Mouse (Mus musculus) adrenal gland, postnatal 10 days (tissue): ENCODE measurements around the gene D5Ertd579e. TPM values are rescaled to one million over a fixed set of nuclear protein-coding genes. Genes with fewer than 3 reads are reported as not detected.

Source experiments
- DNase-seq: peaks from one replicate; pipeline ENCODE4 v3.0.0; 2021; ENCODE audit warnings: mixed read lengths
- long read RNA-seq, 2 experiments: library from polyadenylated mRNA; stranded (forward); transcript quantifications; one replicate each; pipeline ENCODE4 v2.0.0; 2021
- total RNA-seq, 2 experiments: library from RNA; stranded (reverse); gene quantifications; 2 replicates each; pipeline ENCODE4 v1.2.3; 2021

Gene D5Ertd579e
- 10 to 100 TPM; 49.6 to 64.1 TPM for total RNA-seq
- long read RNA-seq, experiment 1, full-length matches to known transcripts: 3 of 30 reads
- long read RNA-seq, experiment 1, partial matches to known transcripts: 7 of 30 reads
- long read RNA-seq, experiment 1, other reads (novel, unspliced or antisense): 20 of 30 reads
- long read RNA-seq, experiment 2, full-length matches to known transcripts: 2 of 13 reads
- long read RNA-seq, experiment 2, partial matches to known transcripts: 0 of 13 reads
- long read RNA-seq, experiment 2, other reads (novel, unspliced or antisense): 11 of 13 reads

- peak; percentile 96 for DNase-seq
Observed at GRCm38 (mm10) chr5:36695461-36696231, at the start of gene D5Ertd579e. TSS of gene D5Ertd579e (minus strand) at chr5:36696024.

DNA sequence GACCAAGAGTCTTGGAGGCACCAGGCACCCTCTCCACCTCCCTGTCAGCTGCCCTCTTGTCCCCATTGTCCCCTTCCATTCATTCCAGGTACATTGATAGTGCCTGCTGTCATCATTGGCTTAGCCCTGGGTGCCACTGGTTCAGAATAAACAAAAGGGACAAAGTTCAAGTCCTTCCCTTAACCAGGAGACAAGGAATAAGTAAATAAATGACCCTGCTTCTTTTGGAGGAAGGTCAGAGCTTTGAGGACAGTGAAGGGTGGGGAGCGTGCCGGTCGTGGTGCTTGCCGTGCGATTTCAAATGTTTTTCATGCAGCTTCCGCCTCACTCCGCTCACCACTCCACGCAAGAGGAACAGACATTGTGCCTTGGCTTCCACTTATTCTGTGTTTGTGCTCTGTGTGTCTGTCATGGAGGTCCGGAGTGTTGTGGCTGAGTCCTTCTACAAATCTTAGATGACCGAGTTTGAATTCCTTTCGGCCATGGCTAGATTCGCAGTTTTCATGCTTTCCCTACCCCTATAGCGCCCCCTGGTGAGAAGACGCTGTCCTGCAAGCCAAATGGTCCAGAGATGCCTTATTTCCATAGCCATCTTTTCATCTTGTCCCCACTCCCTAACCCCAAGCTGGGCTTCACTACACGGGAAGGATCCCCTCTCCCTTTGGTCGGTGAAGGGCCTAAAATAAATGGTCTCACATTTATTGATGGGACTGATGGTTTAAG, 46.5 kb upstream of the D5Ertd579e start:
- peak; percentile 92 for DNase-seq

DNA sequence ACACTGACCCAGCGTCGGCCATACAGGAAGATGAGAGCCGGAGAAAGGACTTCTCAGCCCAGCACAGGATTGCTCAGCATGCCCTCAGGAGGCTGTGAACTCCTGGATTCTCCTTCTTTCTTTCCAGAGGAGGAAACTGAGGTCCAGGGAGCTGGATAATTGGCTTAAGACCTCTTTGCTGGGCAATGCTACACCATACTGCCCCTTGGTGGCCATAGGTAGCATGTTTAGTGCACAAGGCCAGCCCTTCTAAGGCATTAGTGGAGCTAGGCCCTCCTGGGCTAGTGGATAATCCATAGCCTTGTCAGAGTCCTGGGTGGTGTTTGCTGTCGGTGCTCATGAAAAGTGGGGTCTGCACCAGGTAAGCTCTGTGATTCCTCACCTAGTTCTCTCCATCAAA, 44.0 kb upstream of the D5Ertd579e start:
- DNase-seq: peak; percentile 58

DNA sequence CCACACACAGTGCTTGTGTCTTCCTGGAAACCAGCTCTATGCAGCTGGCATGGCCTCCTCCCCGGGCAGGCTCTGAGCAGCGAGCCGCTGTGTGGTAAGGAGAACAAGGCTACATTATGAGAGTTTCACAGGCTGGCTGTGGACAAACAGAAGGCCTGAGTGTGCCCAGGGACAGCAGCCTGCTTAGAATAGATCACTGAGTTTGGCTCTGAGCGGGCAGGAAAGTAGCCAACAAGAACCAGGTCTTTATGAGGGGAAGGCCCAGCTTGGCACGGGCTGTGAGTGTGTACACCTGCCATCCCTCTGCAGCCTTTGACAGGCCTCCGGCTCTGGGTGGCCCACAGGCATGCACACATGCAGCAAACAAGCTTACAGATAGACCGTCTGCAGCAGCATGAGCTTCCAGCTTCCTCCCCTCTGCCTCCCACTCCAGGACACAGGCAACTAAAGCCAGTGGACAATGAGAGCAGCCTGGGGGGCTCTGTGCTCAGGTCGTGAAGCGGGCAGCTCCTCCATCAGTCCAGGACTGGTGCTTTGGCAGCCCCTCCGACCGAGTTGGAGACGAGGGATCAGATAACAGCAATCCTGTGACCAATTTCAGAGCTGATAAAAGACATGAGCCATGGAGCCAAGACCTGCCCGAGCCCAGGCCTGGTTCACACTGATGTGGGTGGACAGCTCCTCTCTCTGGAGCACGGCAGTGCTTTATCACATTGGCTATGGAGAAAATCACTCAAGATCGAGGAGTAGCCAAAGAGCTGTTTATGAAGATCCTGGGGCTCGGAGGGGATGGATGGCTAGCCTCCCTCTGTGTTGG, 43.2 kb upstream of the D5Ertd579e start:
- DNase-seq: no peak

DNA sequence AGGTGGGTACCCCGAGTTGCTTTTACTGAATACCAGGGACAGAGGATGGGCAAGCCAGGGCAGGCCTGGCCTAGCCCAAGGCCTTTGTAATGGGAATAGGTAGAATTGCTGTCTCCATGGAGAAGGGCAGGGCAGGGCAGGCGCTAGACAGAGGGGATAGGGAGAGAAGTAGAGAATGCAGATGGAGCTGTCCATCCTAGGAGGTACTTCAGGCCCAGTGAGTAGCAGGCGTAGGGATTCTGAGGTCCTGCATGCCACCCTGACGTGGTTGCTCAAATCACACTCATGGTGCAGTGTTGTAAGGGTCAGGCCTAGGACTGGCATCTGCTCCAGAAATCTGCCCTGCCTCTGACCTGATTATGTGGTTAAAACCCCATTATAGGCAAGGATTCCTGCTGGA, 41.9 kb upstream of the D5Ertd579e start:
- no peak for DNase-seq

DNA sequence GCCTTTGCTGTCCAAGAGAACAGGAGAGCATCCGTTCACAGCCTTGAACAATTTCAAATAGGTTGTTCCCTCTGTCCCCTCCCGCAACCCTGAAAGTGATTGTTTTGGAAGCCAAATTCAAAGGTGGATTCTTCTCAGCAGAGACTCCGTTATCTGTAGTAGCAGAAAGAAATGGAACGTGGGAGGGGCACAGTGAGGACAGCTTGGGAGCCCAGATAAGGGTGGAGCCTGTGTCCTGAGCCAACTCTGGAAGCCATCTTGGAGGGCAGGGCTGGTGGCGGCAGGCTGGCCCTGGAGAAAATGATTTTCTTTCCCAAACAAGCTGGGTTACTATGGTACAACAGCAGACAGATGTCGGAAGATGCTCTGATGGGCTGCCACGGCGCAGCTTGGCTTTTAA, 40.2 kb upstream of the D5Ertd579e start:
- DNase-seq: no peak

DNA sequence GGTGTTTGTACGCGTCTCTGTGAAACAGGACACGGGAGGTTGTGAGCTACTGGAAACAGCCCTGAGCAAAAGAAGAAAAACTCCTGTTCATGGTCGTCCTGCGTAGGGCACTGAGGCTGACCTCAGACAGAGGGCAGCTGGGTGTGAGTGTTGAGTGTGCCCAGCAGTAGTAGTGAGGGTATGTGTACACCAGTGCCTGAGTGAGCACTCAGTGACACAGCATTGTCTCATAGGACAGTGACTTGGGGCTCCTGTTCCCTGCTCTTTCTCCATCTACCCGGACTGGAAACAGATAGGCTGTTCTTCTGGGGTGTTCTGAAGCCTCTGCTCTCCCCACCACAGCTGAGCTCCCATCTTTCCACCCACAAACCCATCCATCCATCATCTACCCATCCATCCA, 39.3 kb upstream of the D5Ertd579e start:
- DNase-seq: no peak

DNA sequence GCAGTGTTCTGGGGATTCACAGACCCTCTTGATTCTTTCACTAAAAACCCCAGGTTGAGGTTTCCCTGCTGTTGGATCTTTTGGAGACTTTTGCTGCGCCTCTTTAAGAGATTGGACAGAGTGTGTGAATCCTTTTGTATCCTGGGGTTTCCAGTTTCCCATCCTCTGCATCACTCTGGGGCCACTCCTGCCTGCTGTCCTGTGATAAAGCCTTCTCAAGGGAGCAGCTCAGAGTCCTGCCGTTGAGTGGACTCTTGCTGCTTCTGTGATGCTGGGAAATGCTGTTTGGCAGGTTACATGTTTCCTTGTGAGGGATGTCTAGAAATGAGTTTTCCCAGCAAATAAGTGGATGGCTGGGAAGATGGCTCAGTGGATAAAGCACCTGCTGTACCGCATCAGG, 37.6 kb upstream of the D5Ertd579e start:
- no peak for DNase-seq

DNA sequence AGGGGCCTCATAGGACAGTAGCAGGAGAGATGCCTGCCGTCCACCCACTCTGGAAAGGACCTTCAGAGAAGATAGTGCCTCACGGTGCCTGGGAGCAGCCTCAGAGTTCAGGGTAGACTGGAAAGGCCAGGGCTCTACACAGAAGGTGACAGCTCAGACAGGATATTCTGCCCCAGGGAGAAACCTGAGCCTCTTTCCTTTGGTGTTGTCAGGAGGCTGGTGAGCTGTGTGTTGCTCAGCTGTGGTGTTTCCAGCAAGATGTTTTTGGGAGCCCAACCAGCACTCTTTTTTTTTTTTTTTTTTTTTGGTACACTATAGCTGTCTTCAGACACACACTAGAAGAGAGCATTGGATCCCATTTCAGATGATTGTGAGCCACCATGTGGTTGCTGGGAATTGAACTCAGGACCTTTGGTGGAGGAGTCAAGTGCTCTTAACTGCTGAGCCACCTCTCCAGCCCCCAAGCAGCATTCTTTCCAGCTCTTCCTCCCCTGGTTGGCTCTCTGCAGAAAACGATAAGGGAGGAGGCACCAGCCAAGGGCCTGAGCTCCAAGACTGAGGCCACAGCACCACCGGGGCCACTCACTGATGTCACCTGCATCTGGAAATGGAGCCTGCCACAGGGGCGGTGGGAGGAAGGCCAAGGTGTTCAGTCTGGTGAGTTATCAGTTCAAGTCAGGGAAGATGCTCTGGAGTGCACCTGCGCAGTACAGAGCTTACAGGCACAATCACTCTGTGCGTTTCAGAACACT, 36.3 kb upstream of the D5Ertd579e start:
- no peak for DNase-seq

- DNase-seq: no peak
Observed at GRCm38 (mm10) chr5:36730689-36731088, 34.9 kb upstream of the D5Ertd579e start.

DNA sequence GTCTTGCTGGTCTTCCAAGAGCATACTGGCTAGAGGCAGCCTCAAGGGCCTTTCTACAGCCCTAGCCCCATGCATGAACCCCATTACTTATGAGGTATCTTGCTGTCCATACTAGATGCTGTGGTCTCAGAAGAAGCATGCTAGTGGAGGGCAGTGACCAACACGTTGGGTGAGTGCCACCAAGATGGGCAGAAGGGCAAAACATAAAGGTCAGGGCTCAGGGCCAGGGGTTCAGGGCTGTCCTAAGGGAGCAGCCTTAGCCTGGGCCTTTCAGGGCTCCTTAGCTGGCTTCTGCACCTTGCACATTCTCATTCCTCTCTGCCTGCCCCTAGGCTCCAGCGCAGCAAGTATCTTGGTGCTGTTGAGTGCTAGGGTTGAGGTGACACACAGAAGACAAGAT, 34.1 kb upstream of the D5Ertd579e start:
- DNase-seq: no peak

GRCm38 (mm10) chr5:36729086-36729473, 33.3 kb upstream of the D5Ertd579e start:
- no peak for DNase-seq

DNA sequence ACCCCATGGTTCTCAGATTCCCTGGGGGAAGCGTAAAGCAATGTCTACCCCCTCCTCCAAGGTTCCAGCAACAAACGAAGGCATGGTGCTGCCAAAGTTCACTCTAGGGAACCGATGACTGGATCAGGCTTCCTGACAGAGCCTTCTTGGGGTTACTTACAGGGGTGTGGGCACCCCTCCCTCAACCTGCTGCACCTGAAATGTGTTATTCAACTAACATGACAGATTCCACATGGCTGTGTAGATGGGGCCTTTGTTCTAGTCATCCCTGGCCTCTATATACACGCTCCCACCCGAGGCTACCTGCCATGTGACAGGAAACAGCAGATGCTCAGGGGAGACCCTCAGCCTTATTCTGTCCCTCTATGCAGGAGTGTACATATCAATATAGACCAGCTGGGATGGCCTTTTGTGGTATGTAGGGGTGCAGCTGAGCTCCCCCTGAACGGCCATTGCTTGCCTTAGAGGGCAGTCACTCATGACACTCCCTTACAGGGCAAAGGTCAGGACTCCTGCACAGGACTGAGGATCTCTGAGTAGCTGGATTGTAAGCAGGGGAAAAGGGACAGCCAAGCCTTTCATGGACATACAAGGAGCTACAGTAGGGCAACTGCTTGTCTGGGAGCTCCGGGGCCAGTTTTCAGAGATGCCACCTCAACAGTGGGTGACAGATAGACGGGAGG, 32.7 kb upstream of the D5Ertd579e start:
- no peak for DNase-seq

DNA sequence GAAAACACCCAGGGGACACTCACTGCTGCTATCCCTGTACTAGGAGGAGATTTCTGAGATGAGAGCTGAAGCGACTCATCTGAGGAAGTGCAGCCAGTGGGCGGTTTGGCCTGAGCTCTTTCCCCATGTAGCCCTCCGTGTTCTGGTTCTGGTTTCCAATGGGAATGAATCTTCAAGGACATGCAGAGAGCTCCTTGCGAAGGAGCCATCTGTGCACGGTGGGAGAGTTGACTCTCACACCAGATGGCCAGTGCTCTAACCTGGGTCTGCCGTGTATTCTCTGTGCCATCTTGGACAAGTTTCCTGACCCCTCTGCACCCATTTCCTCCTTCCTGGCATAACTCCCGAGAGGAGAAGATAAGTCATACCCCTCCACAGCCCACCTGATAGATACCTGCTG, 32.0 kb upstream of the D5Ertd579e start:
- no peak for DNase-seq

GRCm38 (mm10) chr5:36727136-36727535, 31.3 kb upstream of the D5Ertd579e start:
- no peak for DNase-seq

- no peak for DNase-seq
Observed at GRCm38 (mm10) chr5:36726387-36726801, 30.6 kb upstream of the D5Ertd579e start.

DNA sequence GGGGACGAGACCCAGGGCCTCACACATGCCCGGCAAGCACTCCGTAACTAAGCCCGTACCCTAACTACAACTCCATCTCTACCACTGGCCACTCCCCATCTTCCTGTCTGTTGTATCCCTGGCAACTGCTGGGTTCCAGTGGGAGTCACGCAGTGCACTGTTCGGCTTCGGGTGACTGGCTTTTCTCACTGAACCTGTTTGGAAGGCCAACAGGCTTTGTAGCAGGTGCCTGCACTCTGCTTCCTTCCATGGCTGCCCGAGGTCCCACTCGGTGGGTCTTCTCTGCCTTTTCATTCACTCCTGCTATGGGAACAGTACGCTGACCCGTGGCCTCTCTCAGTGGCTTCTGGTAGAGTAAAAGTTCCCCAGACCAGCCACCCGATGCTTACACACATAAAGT, 30.0 kb upstream of the D5Ertd579e start:
- no peak for DNase-seq

DNA sequence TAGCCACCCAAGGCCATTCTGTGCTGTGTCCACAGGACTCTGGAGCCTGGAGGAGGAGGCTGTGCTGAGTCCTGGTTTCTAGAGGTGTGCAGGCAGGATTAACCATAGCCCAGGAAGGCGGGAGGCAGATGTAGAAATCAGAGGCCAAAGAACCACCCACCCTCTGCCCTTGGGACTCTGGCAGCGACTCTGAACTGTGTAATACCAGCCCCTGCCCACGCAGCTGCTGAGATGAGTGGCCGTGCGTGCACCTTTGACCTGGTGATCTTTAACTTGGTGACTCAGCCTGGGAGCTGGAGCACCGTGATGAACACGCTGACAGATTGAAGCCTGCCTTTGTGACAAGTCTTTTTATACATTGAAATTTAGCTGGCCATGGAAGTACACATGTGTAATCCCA, 28.4 kb upstream of the D5Ertd579e start:
- DNase-seq: peak; percentile 78

DNA sequence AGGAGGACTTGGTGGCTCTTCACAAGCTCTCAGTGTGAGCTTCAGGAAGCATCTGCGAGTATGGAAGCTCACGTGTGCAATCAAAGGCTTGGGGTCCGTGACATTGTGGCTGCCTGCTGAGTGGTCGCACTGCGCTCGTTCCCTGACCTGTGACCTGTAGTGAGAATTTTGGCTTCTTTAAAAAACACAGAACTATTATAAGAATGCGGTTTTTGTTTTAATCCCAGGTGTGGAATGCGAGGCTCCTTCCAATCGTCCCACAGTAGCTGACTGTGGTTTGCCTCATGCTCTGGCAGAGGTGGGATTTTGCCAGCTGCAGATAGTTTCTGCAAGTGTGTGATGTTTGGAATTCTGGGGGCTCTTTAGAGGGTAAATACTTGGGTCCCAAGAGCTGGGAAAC, 27.5 kb upstream of the D5Ertd579e start:
- no peak for DNase-seq

GRCm38 (mm10) chr5:36722415-36722856, 26.6 kb upstream of the D5Ertd579e start:
- peak; percentile 73 for DNase-seq
